Mouse (Mus musculus): Measurements from ENCODE around the gene Rapgef4. TPM values are rescaled to one million over a fixed set of nuclear protein-coding genes. Genes with fewer than 3 reads are reported as not detected.

Rapgef4 gene
- polyA plus RNA-seq, 1 experiment from 2014 or later = 5.0 TPM

- Histone ChIP-seq H3K4me1 (ENCODE audit: insufficient read depth, low read depth, low read length) (no peaks in the 10 kb centered on the region), H3K4me2 (replicated peaks; ENCODE audit: low read depth, low read length) (no peak overlapping the region), H3K27ac (ENCODE audit: low read length) (no peak overlapping the region), H3K9me3 (ENCODE audit: low read length) (no peaks in the 10 kb centered on the region), H3K9ac (replicated peaks; ENCODE audit: low read depth) (no peak overlapping the region), H3K36me3 (ENCODE audit: insufficient read depth, low read length) (no peaks in the 10 kb centered on the region; the same call in 1 of the 2 replicates), H3K4me3 (ENCODE audit: low read depth, low read length) (no peak overlapping the region), H3K27me3 (replicated peaks; ENCODE audit: insufficient read depth, low read length) (no peaks in the 10 kb centered on the region)
- WGBS = 74% methylated on average over 15 of the region's 15 CpGs
- TF ChIP-seq CTCF (IDR thresholded peaks at IDR 0.05) = no peak
- TF ChIP-seq EP300 (IDR thresholded peaks at IDR 0.05) = no peak
- ATAC-seq = no peak
- DNase-seq (ENCODE audit: low spot score) = no peak
Measured at GRCm38 (mm10) chr2:72179600-72180301, 198.7 kb downstream of the Rapgef4 start.

- H3K9me3 ChIP-seq (ENCODE audit: low read length) = no peaks in the 10 kb centered on the region
- DNase-seq (ENCODE audit: low spot score) = no peak
- no peaks in the 10 kb centered on the region for H3K27me3 ChIP-seq (replicated peaks; ENCODE audit: insufficient read depth, low read length)
- no peaks in the 10 kb centered on the region; the same call in 1 of the 2 replicates for H3K36me3 ChIP-seq (ENCODE audit: insufficient read depth, low read length)
- TF ChIP-seq EP300 (IDR thresholded peaks at IDR 0.05) = no peak
- no peak for TF ChIP-seq CTCF (IDR thresholded peaks at IDR 0.05)
- H3K4me2 ChIP-seq (replicated peaks; ENCODE audit: low read depth, low read length) = no peak overlapping the region
- no peak for ATAC-seq
- 81% methylated on average over 2 of the region's 2 CpGs for WGBS
- H3K4me3 ChIP-seq (ENCODE audit: low read depth, low read length) = no peak overlapping the region
- H3K9ac ChIP-seq (replicated peaks; ENCODE audit: low read depth) = no peak overlapping the region
- no peak overlapping the region for H3K27ac ChIP-seq (ENCODE audit: low read length)
- H3K4me1 ChIP-seq (ENCODE audit: insufficient read depth, low read depth, low read length) = no peaks in the 10 kb centered on the region
Measured at GRCm38 (mm10) chr2:72181443-72181842, 200.4 kb downstream of the Rapgef4 start.

GRCm38 (mm10) chr2:72183751-72184150 is 202.7 kb downstream of the Rapgef4 start:
- Histone ChIP-seq H3K27me3 (replicated peaks; ENCODE audit: insufficient read depth, low read length) (no peaks in the 10 kb centered on the region), H3K9ac (replicated peaks; ENCODE audit: low read depth) (no peak overlapping the region), H3K4me2 (replicated peaks; ENCODE audit: low read depth, low read length) (no peak overlapping the region), H3K27ac (ENCODE audit: low read length) (no peak overlapping the region), H3K4me1 (ENCODE audit: insufficient read depth, low read depth, low read length) (no peaks in the 10 kb centered on the region), H3K36me3 (ENCODE audit: insufficient read depth, low read length) (no peaks in the 10 kb centered on the region; the same call in 1 of the 2 replicates), H3K4me3 (ENCODE audit: low read depth, low read length) (no peak overlapping the region), H3K9me3 (ENCODE audit: low read length) (no peaks in the 10 kb centered on the region)
- TF ChIP-seq CTCF (IDR thresholded peaks at IDR 0.05) (no peak), EP300 (IDR thresholded peaks at IDR 0.05) (no peak)
- ATAC-seq = no peak
- DNase-seq (ENCODE audit: low spot score) = no peak
- WGBS = 41% methylated on average over 3 of the region's 3 CpGs

GRCm38 (mm10) chr2:72196190-72196965 is 215.3 kb downstream of the Rapgef4 start:
- 69% methylated on average over 6 of the region's 6 CpGs for WGBS
- H3K4me2 ChIP-seq (replicated peaks; ENCODE audit: low read depth, low read length) = no peak overlapping the region
- H3K9me3 ChIP-seq (ENCODE audit: low read length) = no peaks in the 10 kb centered on the region
- ATAC-seq (peak; percentile 63), DNase-seq (ENCODE audit: low spot score) (peak; percentile 55)
- no peak overlapping the region for H3K9ac ChIP-seq (replicated peaks; ENCODE audit: low read depth)
- TF ChIP-seq EP300 (IDR thresholded peaks at IDR 0.05) (no peak), CTCF (IDR thresholded peaks at IDR 0.05) (no peak)
- peaks cover 4% of the 10 kb centered on the region; the same call in 1 of the 2 replicates for H3K36me3 ChIP-seq (ENCODE audit: insufficient read depth, low read length)
- H3K4me1 ChIP-seq (ENCODE audit: insufficient read depth, low read depth, low read length) = peaks cover 3% of the 10 kb centered on the region; the same call in 1 of the 2 replicates
- no peak overlapping the region for H3K27ac ChIP-seq (ENCODE audit: low read length)
- H3K27me3 ChIP-seq (replicated peaks; ENCODE audit: insufficient read depth, low read length) = no peaks in the 10 kb centered on the region
- H3K4me3 ChIP-seq (ENCODE audit: low read depth, low read length) = no peak overlapping the region

- H3K9me3 ChIP-seq (ENCODE audit: low read length) = no peaks in the 10 kb centered on the region
- 49% methylated on average over 3 of the region's 3 CpGs for WGBS
- H3K4me1 ChIP-seq (ENCODE audit: insufficient read depth, low read depth, low read length) = peaks cover 9% of the 10 kb centered on the region; the same call in 1 of the 2 replicates
- no peak overlapping the region for H3K9ac ChIP-seq (replicated peaks; ENCODE audit: low read depth)
- H3K27me3 ChIP-seq (replicated peaks; ENCODE audit: insufficient read depth, low read length) = no peaks in the 10 kb centered on the region
- H3K36me3 ChIP-seq (ENCODE audit: insufficient read depth, low read length) = no peaks in the 10 kb centered on the region
- no peak overlapping the region for H3K4me3 ChIP-seq (ENCODE audit: low read depth, low read length)
- H3K27ac ChIP-seq (ENCODE audit: low read length) = no peak overlapping the region
- ATAC-seq (no peak), DNase-seq (ENCODE audit: low spot score) (peak; percentile 44)
- no peak overlapping the region for H3K4me2 ChIP-seq (replicated peaks; ENCODE audit: low read depth, low read length)
- peak; percentile 61 for TF ChIP-seq CTCF (IDR thresholded peaks at IDR 0.05)
- no peak for TF ChIP-seq EP300 (IDR thresholded peaks at IDR 0.05)
Measured at GRCm38 (mm10) chr2:72197026-72197425, 216.0 kb downstream of the Rapgef4 start.

GRCm38 (mm10) chr2:72199451-72199850 is 218.4 kb downstream of the Rapgef4 start:
- H3K36me3 ChIP-seq (ENCODE audit: insufficient read depth, low read length) = no peaks in the 10 kb centered on the region
- no peaks in the 10 kb centered on the region for H3K9me3 ChIP-seq (ENCODE audit: low read length)
- no peaks in the 10 kb centered on the region for H3K27me3 ChIP-seq (replicated peaks; ENCODE audit: insufficient read depth, low read length)
- WGBS = 56% methylated on average over 2 of the region's 2 CpGs
- H3K4me3 ChIP-seq (ENCODE audit: low read depth, low read length) = no peak overlapping the region
- H3K9ac ChIP-seq (replicated peaks; ENCODE audit: low read depth) = no peak overlapping the region
- DNase-seq (ENCODE audit: low spot score) (peak; percentile 37), ATAC-seq (no peak)
- no peak overlapping the region for H3K27ac ChIP-seq (ENCODE audit: low read length)
- H3K4me1 ChIP-seq (ENCODE audit: insufficient read depth, low read depth, low read length) = peaks cover 15% of the 10 kb centered on the region; the same call in 1 of the 2 replicates
- H3K4me2 ChIP-seq (replicated peaks; ENCODE audit: low read depth, low read length) = no peak overlapping the region
- no peak for TF ChIP-seq CTCF (IDR thresholded peaks at IDR 0.05)
- no peak for TF ChIP-seq EP300 (IDR thresholded peaks at IDR 0.05)

Measured in lung, postnatal 0 days (tissue).